Mouse (Mus musculus) midbrain, embryonic 11.5 days (tissue): ENCODE measurements at regions not wholly inside any gene's neighbourhood (a gene's known extent, or its start where the extent isn't known, plus 50 kb on each side); places are given as distances from the start of the nearest gene placed in this dataset.

Experiments
- ATAC-seq: fragments of 200-750 bp; cut with Nextera tagmentation; 2 replicates; pipeline ENCODE4 v1.8.0; 2017; ENCODE audit warnings: moderate TSS enrichment, moderate library complexity; ENCODE audit not compliant: low FRiP score
- DNase-seq: peaks from one replicate; pipeline ENCODE4 v3.0.0; 2015; ENCODE audit warnings: low spot score; ENCODE audit errors: missing footprints
- H3K27ac ChIP-seq: fragments of 300-500 bp; sonication (generic); 2 replicates; pipeline ENCODE4 v1.5.1; 2014; ENCODE audit warnings: low read depth, low read length
- H3K27me3 ChIP-seq: fragments of 300-500 bp; sonication (generic); 2 replicates; pipeline ENCODE4 v1.6.1; 2014; ENCODE audit warnings: mild to moderate bottlenecking, low read length, moderate library complexity, mixed read lengths; ENCODE audit not compliant: control insufficient read depth, insufficient read depth
- H3K36me3 ChIP-seq: fragments of 300-500 bp; sonication (generic); 2 replicates; pipeline ENCODE4 v1.6.1; 2014; ENCODE audit warnings: mild to moderate bottlenecking, low read length, moderate library complexity, mixed read lengths; ENCODE audit not compliant: control insufficient read depth, insufficient read depth
- H3K4me1 ChIP-seq: fragments of 300-500 bp; sonication (generic); 2 replicates; pipeline ENCODE4 v1.6.1; 2014; ENCODE audit warnings: low read length; ENCODE audit not compliant: control insufficient read depth, insufficient read depth
- H3K4me2 ChIP-seq: fragments of 300-500 bp; sonication (generic); 2 replicates; pipeline ENCODE4 v1.6.1; 2014; ENCODE audit warnings: mild to moderate bottlenecking, moderate library complexity
- H3K4me3 ChIP-seq: fragments of 300-500 bp; sonication (generic); 2 replicates; pipeline ENCODE4 v1.5.1; 2014; ENCODE audit warnings: low read depth, low read length
- H3K9ac ChIP-seq: fragments of 300-500 bp; sonication (generic); 2 replicates; pipeline ENCODE4 v1.6.1; 2014; ENCODE audit warnings: low read length
- H3K9me3 ChIP-seq: fragments of 300-500 bp; sonication (generic); 2 replicates; pipeline ENCODE4 v1.6.1; 2016; ENCODE audit warnings: low read length; ENCODE audit not compliant: control insufficient read depth
- WGBS: fragments of 180-500 bp; shearing (Covaris S2); extraction: QIAGEN DNeasy Blood & Tissue Kit; methylation state at CpG from one replicate; pipeline ENCODE4 v1.1.7; 2014; 5-methylcytosine and 5-hydroxymethylcytosine counted together

GRCm38 (mm10) chr13:115687426-115687825 is 585.7 kb upstream of the Itga1 start:
- H3K27ac ChIP-seq = no peak overlapping the region
- WGBS = 17% methylated on average over 4 of the region's 4 CpGs
- H3K4me3 ChIP-seq = no peak overlapping the region
- H3K9me3 ChIP-seq = no peaks in the 10 kb centered on the region
- H3K4me1 ChIP-seq = no peaks in the 10 kb centered on the region
- no peaks in the 10 kb centered on the region for H3K36me3 ChIP-seq
- H3K27me3 ChIP-seq = peaks cover 47% of the 10 kb centered on the region
- no peak for DNase-seq
- H3K4me2 ChIP-seq = no peak overlapping the region
- H3K9ac ChIP-seq = no peak overlapping the region
- peak; percentile 95 for ATAC-seq

GRCm38 (mm10) chr13:115679591-115679990 is 577.8 kb upstream of the Itga1 start:
- peak; percentile 84 for DNase-seq
- peak; percentile 42; the same call in 1 of the 2 replicates for ATAC-seq
- Histone ChIP-seq H3K4me1 (no peaks in the 10 kb centered on the region), H3K9ac (no peak overlapping the region), H3K4me3 (no peak overlapping the region), H3K27me3 (peaks cover 34% of the 10 kb centered on the region), H3K36me3 (no peaks in the 10 kb centered on the region), H3K9me3 (no peaks in the 10 kb centered on the region), H3K27ac (no peak overlapping the region), H3K4me2 (no peak overlapping the region)
- 49% methylated on average over 6 of the region's 6 CpGs for WGBS

- Histone ChIP-seq H3K36me3 (no peaks in the 10 kb centered on the region), H3K4me1 (no peaks in the 10 kb centered on the region), H3K9me3 (no peaks in the 10 kb centered on the region), H3K4me3 (no peak overlapping the region), H3K4me2 (no peak overlapping the region), H3K27me3 (peaks cover 21% of the 10 kb centered on the region), H3K9ac (no peak overlapping the region), H3K27ac (no peak overlapping the region)
- no peak for ATAC-seq
- peak; percentile 10 for DNase-seq
- WGBS = 85% methylated on average over 5 of the region's 5 CpGs
Observed at GRCm38 (mm10) chr13:115676836-115677235, 575.1 kb upstream of the Itga1 start.

- Histone ChIP-seq H3K4me2 (no peak overlapping the region), H3K9me3 (no peaks in the 10 kb centered on the region), H3K4me1 (no peaks in the 10 kb centered on the region), H3K36me3 (no peaks in the 10 kb centered on the region), H3K27ac (no peak overlapping the region), H3K4me3 (no peak overlapping the region), H3K27me3 (peaks cover 5% of the 10 kb centered on the region; the same call in 1 of the 2 replicates), H3K9ac (no peak overlapping the region)
- ATAC-seq = no peak
- WGBS = 20% methylated on average over 5 of the region's 5 CpGs
- peak; percentile 14 for DNase-seq
Observed at GRCm38 (mm10) chr13:115673729-115674128, 572.0 kb upstream of the Itga1 start.

GRCm38 (mm10) chr13:115671685-115672084 is 569.9 kb upstream of the Itga1 start:
- no peak overlapping the region for H3K4me2 ChIP-seq
- DNase-seq (no peak), ATAC-seq (no peak)
- no peak overlapping the region for H3K9ac ChIP-seq
- no peaks in the 10 kb centered on the region for H3K36me3 ChIP-seq
- no peak overlapping the region for H3K27ac ChIP-seq
- no peaks in the 10 kb centered on the region for H3K27me3 ChIP-seq
- H3K9me3 ChIP-seq = no peaks in the 10 kb centered on the region
- no peak overlapping the region for H3K4me3 ChIP-seq
- 89% methylated on average over 7 of the region's 7 CpGs for WGBS
- H3K4me1 ChIP-seq = no peaks in the 10 kb centered on the region

GRCm38 (mm10) chr13:115669516-115669915 is 567.8 kb upstream of the Itga1 start:
- no peaks in the 10 kb centered on the region for H3K9me3 ChIP-seq

GRCm38 (mm10) chr13:115655134-115655533 is 553.4 kb upstream of the Itga1 start:
- Histone ChIP-seq H3K36me3 (no peaks in the 10 kb centered on the region), H3K4me1 (no peaks in the 10 kb centered on the region), H3K9me3 (no peaks in the 10 kb centered on the region), H3K4me2 (no peak overlapping the region), H3K9ac (no peak overlapping the region), H3K27ac (no peak overlapping the region), H3K27me3 (no peaks in the 10 kb centered on the region), H3K4me3 (no peak overlapping the region)
- ATAC-seq = no peak
- no peak for DNase-seq
- 94% methylated on average over 6 of the region's 6 CpGs for WGBS

More at GRCm38 (mm10) chr13:115669516-115669915, 567.8 kb upstream of the Itga1 start:
- H3K9ac ChIP-seq = no peak overlapping the region
- DNase-seq (no peak), ATAC-seq (no peak)
- 79% methylated on average over 3 of the region's 3 CpGs for WGBS
- no peak overlapping the region for H3K27ac ChIP-seq
- H3K4me1 ChIP-seq = no peaks in the 10 kb centered on the region
- H3K4me3 ChIP-seq = no peak overlapping the region
- no peak overlapping the region for H3K4me2 ChIP-seq
- H3K27me3 ChIP-seq = no peaks in the 10 kb centered on the region
- H3K36me3 ChIP-seq = no peaks in the 10 kb centered on the region

- Histone ChIP-seq H3K4me2 (no peak overlapping the region), H3K4me1 (no peaks in the 10 kb centered on the region), H3K4me3 (no peak overlapping the region), H3K27me3 (no peaks in the 10 kb centered on the region), H3K36me3 (no peaks in the 10 kb centered on the region), H3K9ac (no peak overlapping the region), H3K9me3 (no peaks in the 10 kb centered on the region), H3K27ac (no peak overlapping the region)
- WGBS = 60% methylated on average over 2 of the region's 2 CpGs
- no peak for ATAC-seq
- DNase-seq = no peak
Observed at GRCm38 (mm10) chr13:115652935-115653334, 551.2 kb upstream of the Itga1 start.

GRCm38 (mm10) chr13:115652352-115652751 is 550.6 kb upstream of the Itga1 start:
- H3K9me3 ChIP-seq = no peaks in the 10 kb centered on the region
- no peak overlapping the region for H3K4me2 ChIP-seq
- H3K27ac ChIP-seq = no peak overlapping the region
- H3K27me3 ChIP-seq = no peaks in the 10 kb centered on the region
- H3K9ac ChIP-seq = no peak overlapping the region
- H3K4me1 ChIP-seq = no peaks in the 10 kb centered on the region
- DNase-seq = no peak
- WGBS = 80% methylated on average over 1 of the region's 1 CpGs
- H3K36me3 ChIP-seq = no peaks in the 10 kb centered on the region
- no peak for ATAC-seq
- no peak overlapping the region for H3K4me3 ChIP-seq
